Mouse (Mus musculus) MN1 (cell line): ENCODE measurements at regions not wholly inside any gene's neighbourhood (a gene's known extent, or its start where the extent isn't known, plus 50 kb on each side); places are given as distances from the start of the nearest gene placed in this dataset.

Source experiments
- DNase-seq: peaks from one replicate; pipeline ENCODE4 v3.0.0-alpha.2; 2016; ENCODE audit warnings: low spot score

DNA sequence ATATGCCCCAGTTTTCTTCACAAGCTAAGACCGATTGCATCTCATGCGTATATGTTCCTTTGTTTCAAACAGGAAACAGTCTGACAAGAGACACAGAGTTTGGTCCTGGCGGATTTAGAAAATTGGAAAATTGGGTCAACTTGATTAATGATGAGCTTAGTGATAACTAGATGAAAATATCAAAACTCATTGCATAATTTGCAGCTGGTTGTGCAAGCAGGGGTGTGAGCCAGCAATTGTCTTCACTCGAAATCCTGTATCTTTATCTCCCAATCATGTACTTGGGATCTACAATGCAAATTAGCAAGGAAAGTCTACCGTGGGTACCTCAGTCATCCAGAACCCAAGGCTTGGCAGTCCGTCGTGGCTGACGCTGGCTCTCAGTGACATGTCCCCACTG is 128.9 kb upstream of the N6amt1 start:
- no peak for DNase-seq

DNA sequence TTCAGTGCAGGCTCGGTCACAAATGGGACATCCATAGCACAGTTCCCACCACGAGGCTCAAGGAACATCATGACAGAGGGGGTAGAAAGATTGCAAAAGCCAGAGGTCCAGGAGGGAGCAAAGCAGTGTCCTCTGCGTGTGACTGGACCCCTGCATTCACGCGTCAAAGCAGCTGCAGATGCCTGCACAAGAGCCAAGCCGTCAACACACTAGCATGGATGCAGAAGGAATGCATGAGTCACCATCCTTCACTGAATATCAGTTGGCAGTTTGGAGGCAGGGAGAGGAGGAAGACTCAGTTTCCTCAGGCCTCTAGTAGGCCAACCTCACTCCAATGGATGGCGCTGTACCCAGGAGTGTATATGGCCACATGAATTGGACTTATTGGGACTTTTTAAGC is 130.0 kb upstream of the N6amt1 start:
- no peak for DNase-seq

DNA sequence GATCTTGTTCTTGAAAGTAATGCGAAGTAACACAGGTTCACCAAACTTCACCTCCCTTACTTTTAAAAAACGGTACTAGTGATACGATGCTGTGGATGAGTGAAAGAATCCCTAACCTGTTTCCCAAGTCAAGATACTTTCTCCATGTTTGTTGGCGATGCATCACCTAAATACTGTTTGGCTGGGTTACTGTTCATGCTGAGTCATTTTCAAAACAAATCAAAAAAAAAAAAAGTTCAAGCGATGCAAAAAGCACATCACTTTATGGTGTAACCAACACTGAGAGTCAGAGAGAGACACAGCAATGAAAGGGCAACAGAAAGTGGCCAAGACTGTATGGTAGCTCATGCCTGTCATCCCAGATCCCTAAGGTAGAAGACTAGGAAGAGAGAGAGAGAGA is 133.4 kb upstream of the N6amt1 start:
- no peak for DNase-seq

DNA sequence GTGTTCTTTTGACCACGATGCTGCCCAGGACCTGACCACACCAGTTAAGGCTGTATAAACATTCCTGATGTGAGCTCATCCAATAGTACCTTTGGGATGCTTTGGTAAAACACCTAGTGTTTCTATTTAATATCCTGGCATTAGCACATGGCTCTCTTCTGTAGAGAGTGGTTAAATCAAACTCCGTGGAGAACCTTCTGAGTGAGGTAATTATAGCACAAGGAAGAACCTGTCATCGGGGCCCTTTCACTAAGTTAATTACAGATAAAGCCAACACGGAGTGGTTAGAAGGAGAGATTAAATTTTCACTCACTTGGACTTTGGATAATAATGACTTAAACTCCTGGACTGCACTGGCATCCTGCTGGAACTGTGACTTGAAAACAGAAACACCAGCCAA is 133.8 kb upstream of the N6amt1 start:
- no peak for DNase-seq

DNA sequence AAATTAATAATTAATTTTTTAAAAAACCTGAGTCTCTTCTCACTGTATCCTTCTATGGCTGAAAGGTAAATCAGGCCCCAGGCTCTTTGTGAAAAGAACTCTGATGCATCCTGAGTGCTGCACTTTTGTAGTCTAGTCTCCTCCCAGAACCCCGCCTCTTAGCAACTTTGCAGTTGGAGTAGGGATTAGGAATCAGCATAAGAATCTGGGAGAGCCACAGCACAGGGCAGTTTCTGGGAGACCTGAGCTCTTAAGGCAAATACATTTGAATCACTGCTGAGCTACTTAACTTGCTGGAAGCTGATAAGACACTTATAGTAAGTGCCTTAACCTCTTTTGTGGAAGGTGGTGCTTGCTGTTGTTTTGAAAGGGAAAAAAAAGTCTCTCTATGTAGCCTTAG is 146.1 kb upstream of the N6amt1 start:
- no peak for DNase-seq

DNA sequence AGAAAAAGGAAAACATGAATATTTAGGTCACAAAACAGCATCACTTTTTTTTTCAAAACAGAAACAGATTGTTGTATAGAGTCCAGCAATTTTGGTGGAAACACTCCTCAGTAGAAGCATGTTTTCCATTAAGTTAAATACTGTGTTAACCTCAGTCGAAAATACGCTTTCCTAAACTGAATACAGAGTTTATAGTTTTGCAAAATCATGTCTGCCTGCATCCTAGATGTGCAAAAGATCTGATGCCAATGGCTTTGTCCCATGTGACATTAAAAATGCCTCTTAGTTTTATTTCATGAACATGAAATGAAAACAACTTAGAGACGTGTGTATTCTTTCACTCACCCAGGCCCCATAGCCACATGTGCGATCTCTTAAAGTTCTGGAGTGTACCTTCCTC is 163.5 kb upstream of the N6amt1 start:
- DNase-seq, result no peak

DNA sequence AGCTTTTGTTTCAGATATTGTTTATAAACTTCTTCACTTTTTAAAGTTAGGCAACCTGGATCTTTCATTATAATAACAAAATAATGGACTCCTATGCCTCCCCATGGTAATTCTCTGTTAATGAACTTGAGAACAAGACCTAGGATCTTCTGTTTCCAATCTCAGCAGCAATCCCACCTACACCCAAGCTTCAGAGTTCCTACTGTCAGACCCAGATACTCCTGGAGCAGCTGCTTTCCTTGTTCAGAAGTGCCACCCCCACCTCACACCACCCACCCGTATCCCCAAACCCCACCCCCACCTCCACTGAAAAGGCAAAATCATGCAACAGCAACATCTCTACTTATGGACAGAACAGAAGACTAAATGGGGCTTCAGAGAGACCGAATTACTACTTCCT is 165.2 kb upstream of the N6amt1 start:
- DNase-seq, result no peak

DNA sequence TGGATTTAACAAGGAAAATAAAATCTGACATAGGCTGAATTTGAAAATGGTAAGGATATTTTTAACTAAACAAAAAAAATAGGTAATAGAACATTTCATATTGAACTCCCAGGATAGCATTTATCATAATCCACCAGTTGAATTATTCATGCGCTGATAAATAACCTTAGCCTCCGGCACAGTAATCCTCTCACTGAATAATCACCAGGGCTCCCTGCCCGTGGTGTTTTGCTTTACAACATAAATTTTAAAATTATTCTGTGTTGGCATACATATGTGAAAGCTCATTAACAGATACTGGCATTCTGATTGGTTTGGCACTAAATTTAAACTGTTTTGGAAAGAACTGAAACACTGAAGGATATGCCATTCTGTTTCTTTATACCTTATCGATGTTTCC is 181.6 kb upstream of the N6amt1 start:
- DNase-seq, result no peak

DNA sequence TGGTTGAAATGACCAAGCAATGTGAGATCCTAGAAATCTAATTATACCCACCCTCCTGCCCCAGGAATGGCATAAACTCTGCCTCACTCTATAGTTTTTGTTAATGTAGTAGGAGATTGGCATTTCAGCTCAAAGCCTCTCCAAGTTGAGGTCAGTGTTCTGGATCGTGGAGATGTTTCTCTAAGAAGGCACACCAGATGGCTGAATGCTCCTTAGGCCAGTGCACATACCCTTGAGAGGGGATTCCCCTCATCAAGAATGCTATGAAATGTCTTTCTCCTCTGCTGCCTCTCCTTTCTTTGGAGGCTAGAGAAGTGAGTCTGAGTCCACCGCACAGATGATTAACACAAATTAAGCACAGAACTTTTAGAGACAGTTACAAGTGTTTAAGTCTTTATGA is 214.7 kb upstream of the N6amt1 start:
- DNase-seq, result no peak

DNA sequence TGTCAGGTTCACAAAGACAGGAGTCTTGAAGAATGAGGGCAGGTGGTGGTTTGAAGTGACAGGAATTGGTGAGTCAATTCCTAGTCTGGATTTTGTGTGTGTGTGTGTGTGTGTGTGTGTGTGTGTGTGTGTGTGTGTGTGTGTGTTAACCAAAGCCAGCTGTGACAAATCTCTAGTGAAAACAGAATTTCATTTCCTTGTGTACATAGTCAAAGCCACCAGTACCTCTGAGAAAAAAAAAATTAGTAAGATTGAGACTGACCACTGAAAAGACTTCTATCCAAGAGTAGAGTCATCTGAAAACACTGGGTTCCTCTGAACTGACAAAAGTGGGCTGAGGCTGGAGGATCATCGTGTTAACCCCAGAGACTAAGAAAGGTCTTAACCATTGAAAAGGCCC is 217.5 kb upstream of the N6amt1 start:
- DNase-seq, result no peak

DNA sequence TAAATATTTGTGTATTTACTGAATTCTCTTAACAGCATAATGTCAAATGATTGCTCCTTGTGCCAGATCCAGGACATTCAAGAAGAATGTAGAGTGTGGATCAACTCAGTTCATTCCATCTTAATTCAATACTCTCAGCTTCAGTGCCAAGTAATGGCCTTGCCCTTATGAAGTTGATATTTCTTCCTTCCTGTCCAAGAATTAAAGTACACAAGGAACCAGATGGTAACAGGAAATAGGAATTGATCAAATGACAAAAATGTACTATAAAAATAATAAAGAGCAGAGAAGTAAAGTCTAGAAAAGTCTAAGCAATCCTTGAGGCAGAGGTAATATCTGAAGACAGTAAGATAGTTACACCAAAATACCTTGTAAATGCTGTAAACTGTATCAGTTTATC is 219.5 kb upstream of the N6amt1 start:
- no peak for DNase-seq

DNA sequence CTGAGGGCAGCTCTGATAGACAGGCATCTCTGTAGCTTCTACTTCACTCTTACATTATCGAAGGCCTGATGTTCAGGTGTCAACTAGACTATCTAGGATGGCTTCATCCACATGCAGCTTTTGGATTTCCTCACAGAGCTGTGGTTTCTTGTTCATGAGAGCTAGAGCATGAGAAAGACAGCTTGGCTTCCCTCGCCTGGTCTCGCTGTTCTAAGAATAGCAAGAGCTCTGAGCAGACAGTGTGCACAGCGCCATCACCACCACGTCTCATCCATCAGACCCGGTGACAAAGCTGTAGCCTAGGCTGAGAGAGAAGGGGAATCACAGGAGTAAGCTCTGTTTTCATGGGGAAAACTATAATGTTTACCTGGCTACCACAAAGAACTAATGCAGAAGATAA is 220.1 kb upstream of the N6amt1 start:
- no peak for DNase-seq

DNA sequence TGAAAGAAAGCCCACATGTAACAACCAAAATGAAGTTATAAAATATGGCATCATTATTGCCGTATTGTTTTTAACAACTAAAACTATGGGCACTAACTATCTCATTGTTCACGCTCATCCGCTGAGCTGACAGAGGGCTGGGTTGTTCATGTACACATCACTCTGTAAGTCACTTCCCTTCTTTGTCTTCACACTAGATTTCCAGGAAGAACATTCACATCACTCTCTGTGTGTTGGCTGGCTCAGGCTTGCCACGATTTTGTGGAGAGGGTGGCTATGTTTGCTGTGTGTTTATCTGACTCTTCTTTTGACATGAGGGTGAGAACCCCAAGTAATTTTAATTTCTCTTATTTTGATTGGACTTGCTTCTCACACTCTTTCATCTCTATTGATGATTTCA is 221.9 kb upstream of the N6amt1 start:
- DNase-seq, result no peak

DNA sequence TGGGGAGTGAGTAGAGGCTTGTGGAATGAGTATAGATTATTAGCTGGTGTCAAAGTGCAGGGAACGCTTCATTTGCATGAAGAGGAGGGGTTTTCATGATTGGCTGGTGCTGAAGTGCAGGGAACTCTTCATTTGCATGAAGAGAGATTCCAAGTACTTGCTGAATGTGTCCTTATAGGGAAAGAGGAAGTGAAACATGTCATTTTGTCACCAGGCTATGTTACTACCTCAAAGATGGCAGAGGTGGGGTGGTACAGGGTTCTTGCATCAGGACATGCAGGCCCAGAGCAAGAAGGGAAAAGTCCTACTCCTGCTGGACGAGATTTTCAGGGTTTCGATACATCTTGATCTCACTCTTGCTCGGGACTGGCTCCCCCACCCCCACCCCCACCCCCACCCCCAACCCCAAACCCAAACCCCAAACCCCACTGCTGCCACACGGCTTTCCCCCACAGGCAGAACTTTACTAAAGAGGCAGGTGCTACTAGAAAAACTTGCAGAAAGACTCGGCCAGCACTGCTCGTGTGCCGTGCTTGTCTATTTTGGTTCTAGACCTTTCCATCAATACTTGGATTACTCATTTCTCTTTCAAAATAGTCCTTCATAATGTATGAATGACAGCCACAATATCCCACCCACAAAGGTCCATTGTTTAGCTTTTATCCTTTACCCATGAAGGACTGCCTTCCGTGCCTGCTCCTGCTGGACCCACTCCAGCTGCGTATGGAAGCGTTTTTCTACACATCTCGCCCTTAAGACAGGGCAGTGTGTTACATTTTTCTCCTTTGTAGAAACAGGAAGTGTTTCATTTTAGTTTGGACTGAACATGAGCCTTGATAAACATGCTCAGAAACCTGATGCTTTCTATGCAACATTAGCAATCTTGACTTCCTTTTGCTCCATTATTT is 223.0 kb upstream of the N6amt1 start:
- DNase-seq, result no peak

DNA sequence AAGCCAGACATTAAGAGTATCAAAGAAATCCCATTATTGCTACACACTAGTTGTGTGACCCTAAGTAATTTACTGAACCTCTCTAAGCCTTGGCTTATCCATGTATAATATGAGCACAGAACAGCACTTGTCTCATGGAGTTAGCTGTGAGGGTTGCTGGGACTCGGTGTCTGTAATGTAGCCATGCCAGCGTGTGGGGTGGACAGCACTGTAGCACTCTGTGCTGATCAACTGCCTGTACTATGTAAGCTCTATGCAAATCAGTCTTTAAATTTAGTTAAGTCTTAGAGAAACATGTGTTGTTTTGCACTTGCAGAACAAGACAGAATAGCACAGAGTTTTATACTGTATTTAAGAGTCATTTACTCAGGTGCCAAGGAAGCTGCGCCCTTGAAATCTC is 225.0 kb upstream of the N6amt1 start:
- no peak for DNase-seq

DNA sequence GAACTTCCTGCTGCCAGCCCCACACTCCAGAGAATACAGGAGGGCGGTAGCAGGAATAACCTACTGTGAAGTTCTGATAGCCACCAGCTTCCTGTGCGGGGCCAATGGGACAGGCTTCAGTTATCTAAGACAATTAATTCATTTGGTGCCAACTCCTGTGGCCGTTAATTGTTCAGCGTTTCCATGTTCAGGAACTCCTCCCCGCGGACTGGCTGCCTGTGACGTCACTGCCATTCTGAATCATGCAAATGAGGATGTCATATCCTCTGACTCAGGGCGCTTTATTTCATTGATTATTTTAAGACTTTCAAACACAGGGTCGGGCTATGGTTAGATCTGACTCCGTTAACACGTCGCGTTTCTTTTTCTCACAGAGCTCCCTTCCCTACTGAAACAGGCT is 225.8 kb upstream of the N6amt1 start:
- no peak for DNase-seq

DNA sequence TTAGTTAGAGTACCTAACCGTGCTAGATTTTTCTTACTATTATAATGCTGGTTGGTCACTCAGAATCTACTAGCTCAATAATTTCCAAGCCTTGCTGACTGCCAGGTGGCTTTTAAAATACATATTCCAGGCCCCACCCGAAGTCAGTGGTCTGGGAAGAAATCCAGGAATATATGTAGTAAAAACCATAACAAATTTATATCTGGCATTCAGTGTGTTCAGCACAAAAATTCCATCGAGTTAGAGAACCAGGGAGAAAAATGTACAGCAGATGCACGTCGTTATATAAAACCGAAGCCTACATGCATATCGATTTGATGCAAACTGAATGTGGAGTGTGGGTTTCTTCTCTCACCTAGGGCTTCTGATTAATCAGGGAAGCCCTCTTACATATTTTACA is 229.5 kb upstream of the N6amt1 start:
- no peak for DNase-seq

DNA sequence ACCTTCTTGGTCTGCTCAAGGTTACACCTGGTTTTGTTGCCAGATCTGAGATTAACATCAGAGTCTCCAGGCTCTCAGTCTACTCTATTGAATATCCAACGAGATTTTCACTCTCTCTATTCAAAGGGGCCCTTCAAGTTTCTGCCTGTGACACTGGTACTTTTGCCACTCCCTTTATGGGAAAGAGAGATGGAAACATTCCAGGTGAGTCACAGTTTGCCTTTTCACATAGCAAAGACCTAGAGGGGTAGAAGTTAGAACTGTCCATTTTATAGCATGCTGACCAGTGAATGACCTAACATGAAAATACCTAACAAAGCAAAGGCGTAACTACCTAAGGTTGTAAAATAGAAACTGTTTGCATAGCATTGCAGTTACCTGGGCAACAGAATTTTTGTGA is 250.4 kb upstream of the N6amt1 start:
- no peak for DNase-seq

DNA sequence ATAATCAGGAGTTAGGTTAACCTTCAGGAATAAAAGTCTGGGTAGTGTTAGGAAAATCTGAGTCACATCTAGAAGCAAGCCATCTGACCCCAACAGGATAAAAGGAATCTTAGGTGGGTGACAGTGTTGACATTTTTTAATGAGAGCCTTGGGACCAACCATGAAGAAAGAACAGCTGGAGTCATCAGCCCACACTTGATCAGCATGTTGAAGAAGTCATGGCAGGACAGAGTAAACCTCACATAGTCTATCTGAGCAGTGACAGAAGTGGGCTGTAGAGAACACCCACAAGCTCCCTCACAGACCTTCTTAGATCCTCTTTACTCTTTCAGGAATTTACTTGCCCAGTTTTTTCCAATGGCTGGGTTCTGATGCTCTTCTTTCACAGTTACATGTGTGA is 251.9 kb upstream of the N6amt1 start:
- no peak for DNase-seq

DNA sequence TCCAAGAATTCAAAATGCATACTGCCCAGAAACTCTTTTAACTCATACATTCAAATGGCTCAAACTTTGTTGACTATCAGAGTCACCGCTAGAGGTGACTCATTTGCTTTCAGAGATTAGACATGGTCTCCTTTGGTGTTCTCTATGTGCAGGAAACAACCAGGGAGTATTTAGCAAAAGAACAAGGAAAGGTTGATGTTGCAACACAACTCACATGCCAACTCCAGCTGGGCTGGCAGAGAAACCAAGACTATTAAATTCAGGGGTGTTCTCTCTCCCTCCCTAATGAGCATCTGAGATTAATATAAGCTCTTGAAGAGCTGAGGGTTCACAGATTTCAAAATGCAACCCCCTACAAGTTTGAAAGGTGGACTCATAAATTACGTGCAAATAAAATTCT is 262.0 kb upstream of the N6amt1 start:
- no peak for DNase-seq

DNA sequence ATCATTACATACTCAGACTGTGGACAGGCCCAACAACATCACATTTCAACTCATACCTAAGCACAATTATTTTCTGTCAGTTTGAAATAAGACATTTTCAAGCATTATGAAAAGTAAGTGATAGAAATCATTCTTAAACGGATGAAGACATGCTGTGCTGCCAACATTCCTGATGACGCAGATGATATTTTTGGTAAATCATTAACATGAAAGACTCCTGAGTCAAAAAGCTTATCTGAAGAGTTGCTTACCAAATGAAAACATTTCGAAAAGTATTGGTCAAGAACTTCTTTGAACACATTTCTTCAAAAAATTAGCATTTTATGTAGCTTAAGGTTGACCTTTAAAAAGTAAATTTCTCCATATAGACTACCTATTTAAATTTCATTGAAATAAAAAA is 264.7 kb upstream of the N6amt1 start:
- DNase-seq, result no peak

DNA sequence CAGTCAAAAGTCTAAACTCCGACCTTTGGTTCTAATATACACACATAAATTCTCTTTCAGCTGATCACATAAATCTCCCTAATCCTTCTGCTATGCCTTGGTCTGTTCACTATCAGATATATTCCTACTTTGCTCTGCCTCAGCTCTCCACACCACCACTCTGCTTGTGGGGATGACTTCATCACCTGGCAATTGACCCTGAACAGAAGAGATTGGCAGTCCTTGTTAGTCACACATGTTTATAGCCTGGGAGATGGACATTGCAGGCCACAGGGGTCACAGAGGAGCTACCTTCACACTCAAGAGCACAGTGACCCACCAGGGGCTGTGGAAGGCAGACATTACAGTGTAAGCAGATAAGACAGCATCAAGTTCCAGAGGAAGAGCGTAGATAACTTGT is 270.5 kb upstream of the N6amt1 start:
- no peak for DNase-seq

DNA sequence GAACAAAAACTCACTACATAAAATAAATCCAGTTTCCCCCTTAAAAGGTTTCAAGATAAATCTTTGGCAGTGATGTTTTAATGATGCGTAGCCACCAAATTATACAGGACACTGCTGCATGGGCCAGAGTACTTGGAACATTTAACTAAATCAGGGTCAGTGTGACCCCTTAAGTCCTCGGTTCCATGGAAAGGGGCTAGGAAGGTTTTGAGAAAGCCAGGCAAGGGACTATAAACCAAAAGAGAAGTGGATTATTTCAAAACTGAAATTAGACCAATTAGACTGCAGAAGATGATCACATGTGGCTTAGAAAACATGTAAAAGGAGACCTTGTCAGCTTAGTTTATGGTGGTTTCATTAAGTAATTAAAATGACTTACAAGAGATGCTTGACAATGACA is 276.6 kb upstream of the N6amt1 start:
- no peak for DNase-seq

DNA sequence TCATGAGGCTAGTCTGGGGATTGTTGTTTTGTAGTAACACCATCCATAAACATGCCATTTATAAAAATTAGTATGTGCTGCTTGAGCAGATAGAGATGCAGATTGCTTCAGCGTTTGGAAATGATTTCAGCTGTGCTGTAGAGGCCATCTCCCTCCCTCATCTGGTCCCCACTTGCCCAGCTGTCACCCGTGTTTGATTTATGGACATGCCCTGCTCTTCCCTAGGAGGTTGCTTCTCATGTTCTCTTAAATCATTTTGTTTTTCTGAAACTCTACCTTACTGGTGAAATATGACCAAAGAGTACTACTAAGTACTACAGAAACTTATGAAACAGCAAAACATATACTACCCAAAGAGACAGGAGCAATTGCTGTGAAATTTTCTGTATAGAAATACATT is 284.7 kb upstream of the N6amt1 start:
- DNase-seq, result no peak

DNA sequence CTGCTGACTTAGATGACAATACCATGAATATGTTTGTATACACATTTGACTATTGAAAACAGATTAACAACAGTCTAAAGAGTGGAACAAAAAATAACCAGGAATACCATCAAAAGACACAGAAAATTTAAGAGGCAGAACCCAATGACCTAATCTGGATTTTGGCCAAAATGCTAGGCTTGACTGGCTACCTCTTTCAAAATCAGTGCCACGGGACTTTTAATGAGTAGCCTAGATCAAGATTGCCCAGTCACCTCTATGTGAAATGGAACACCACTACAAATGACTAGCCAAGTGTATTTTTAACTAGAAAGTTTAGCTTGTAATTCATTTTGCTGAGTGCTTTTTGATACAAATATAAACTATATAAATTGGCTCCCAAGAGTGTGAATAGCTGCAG is 286.0 kb upstream of the N6amt1 start:
- no peak for DNase-seq
